Mouse (Mus musculus) MEL (cell line): ENCODE measurements around the gene H2-T22. TPM values are rescaled to one million over a fixed set of nuclear protein-coding genes. Genes with fewer than 3 reads are reported as not detected.
A peak's percentile ranks its signal among the peaks of the same experiment; 100 is the strongest.
"Not testable (repeated sequence)": the region's sequence is repeated elsewhere in the genome, so short reads cannot be mapped to it uniquely, and the experiment has no call there.

Experiments used
- DNase-seq: peaks from one replicate; pipeline ENCODE4 v3.0.0; 2011; ENCODE audit warnings: low read depth, low spot score
- H3K27ac ChIP-seq: 2 replicates; pipeline ENCODE4 v1.5.1; 2012; ENCODE audit warnings: low read depth, mild to moderate bottlenecking, control low read depth, low read length, moderate library complexity; ENCODE audit not compliant: control insufficient read depth
- H3K27me3 ChIP-seq, 2 experiments: fragments of 150-350 bp in 1 of 2; sonication (generic) in 1 of 2; 2 replicates each; pipeline ENCODE4 v1.6.1; 2012; ENCODE audit warnings: low read length in 2 of 2, mild to moderate bottlenecking in 2 of 2, improper control_type of control experiment in 1 of 2, moderate library complexity in 1 of 2; ENCODE audit not compliant: insufficient read depth in 2 of 2, control insufficient read depth in 1 of 2
- H3K36me3 ChIP-seq, 2 experiments: 2 replicates each; pipeline ENCODE4 v1.6.1; 2012 to 2014; ENCODE audit warnings: low read length in 2 of 2, improper control_type of control experiment in 1 of 2, inconsistent platforms in 1 of 2, mild to moderate bottlenecking in 1 of 2; ENCODE audit not compliant: insufficient read depth in 2 of 2, control insufficient read depth in 1 of 2
- H3K4me1 ChIP-seq, 2 experiments: fragments of 150-350 bp in 1 of 2; sonication (generic) in 1 of 2; 2 replicates each; pipeline ENCODE4 v1.6.1; 2012; ENCODE audit warnings: low read length in 2 of 2, improper control_type of control experiment in 1 of 2, mild to moderate bottlenecking in 1 of 2; ENCODE audit not compliant: insufficient read depth in 2 of 2, control insufficient read depth in 1 of 2
- H3K4me3 ChIP-seq, 2 experiments: fragments of 150-350 bp in 1 of 2; sonication (generic) in 1 of 2; 2 replicates each; pipeline ENCODE4 v1.5.1; 2012; ENCODE audit warnings: low read depth in 2 of 2, low read length in 2 of 2, mild to moderate bottlenecking in 2 of 2, moderate library complexity in 2 of 2, control low read depth in 1 of 2, improper control_type of control experiment in 1 of 2; ENCODE audit not compliant: control insufficient read depth in 1 of 2, insufficient read depth in 1 of 2
- H3K79me2 ChIP-seq: 2 replicates; pipeline ENCODE4 v1.6.1; 2012; ENCODE audit warnings: mild to moderate bottlenecking, low read length, moderate library complexity; ENCODE audit not compliant: control insufficient read depth, poor library complexity, insufficient read depth
- H3K9ac ChIP-seq: 2 replicates; pipeline ENCODE4 v1.6.1; 2012; ENCODE audit warnings: low read depth, mild to moderate bottlenecking, control low read depth, low read length, moderate library complexity; ENCODE audit not compliant: control insufficient read depth, poor library complexity, severe bottlenecking
- H3K9me3 ChIP-seq: fragments of 150-350 bp; sonication (generic); replicated peaks from 2 replicates; pipeline ENCODE4 v1.6.1; 2012; ENCODE audit warnings: mild to moderate bottlenecking, low read length, improper control_type of control experiment, moderate library complexity; ENCODE audit not compliant: insufficient read depth
- CHD2 ChIP-seq: IDR thresholded peaks from 2 replicates; pipeline ENCODE4 v1.6.1; 2011; ENCODE audit warnings: low read length, improper control_type of control experiment
- E2F4 ChIP-seq: IDR thresholded peaks from 2 replicates; pipeline ENCODE4 v1.6.1; 2011; ENCODE audit warnings: low read depth, low read length, improper control_type of control experiment, borderline replicate concordance
- ETS1 ChIP-seq: IDR thresholded peaks from 2 replicates; pipeline ENCODE4 v1.6.1; 2012; ENCODE audit warnings: low read depth, mild to moderate bottlenecking, inconsistent platforms, low read length, improper control_type of control experiment, moderate library complexity
- KAT2A ChIP-seq: conservative IDR thresholded peaks from 2 replicates; pipeline ENCODE4 v1.6.1; 2012; ENCODE audit warnings: low read depth, low read length, improper control_type of control experiment, inconsistent platforms
- MAZ ChIP-seq: IDR thresholded peaks from 2 replicates; pipeline ENCODE4 v1.6.1; 2012; ENCODE audit warnings: low read depth, mild to moderate bottlenecking, inconsistent platforms, low read length, improper control_type of control experiment
- MEF2A ChIP-seq: IDR thresholded peaks from 2 replicates; pipeline ENCODE4 v1.6.1; 2014; ENCODE audit warnings: low read depth, mild to moderate bottlenecking, inconsistent platforms, low read length, improper control_type of control experiment; ENCODE audit not compliant: poor library complexity, insufficient replicate concordance, severe bottlenecking; ENCODE audit errors: extremely low read depth
- MXI1 ChIP-seq: IDR thresholded peaks from 2 replicates; pipeline ENCODE4 v1.6.1; 2011; ENCODE audit warnings: mild to moderate bottlenecking, low read depth, low read length, improper control_type of control experiment
- MYB ChIP-seq: IDR thresholded peaks from 2 replicates; pipeline ENCODE4 v1.6.1; 2011; ENCODE audit warnings: mild to moderate bottlenecking, low read depth, low read length, improper control_type of control experiment
- NELFE ChIP-seq: IDR thresholded peaks from 2 replicates; pipeline ENCODE4 v1.6.1; 2011; ENCODE audit warnings: low read depth, low read length, improper control_type of control experiment
- POLR2A ChIP-seq, 2 experiments: IDR thresholded peaks; 2 replicates each; pipeline ENCODE4 v1.6.1; 2011 to 2012; ENCODE audit warnings: low read length in 2 of 2, mild to moderate bottlenecking in 2 of 2, control low read depth in 1 of 2, improper control_type of control experiment in 1 of 2, low read depth in 1 of 2, moderate library complexity in 1 of 2; ENCODE audit not compliant: control insufficient read depth in 1 of 2, insufficient read depth in 1 of 2, poor library complexity in 1 of 2
- POLR2AphosphoS2 ChIP-seq: IDR thresholded peaks from 2 replicates; pipeline ENCODE4 v1.6.1; 2011; ENCODE audit warnings: low read length, improper control_type of control experiment
- RAD21 ChIP-seq: IDR thresholded peaks from 2 replicates; pipeline ENCODE4 v1.6.1; 2011; ENCODE audit warnings: mild to moderate bottlenecking, low read depth, low read length, improper control_type of control experiment
- RCOR1 ChIP-seq: IDR thresholded peaks from 2 replicates; pipeline ENCODE4 v1.6.1; 2012; ENCODE audit warnings: low read depth, mild to moderate bottlenecking, inconsistent platforms, low read length, improper control_type of control experiment
- SIN3A ChIP-seq: IDR thresholded peaks from 2 replicates; pipeline ENCODE4 v1.6.1; 2012; ENCODE audit warnings: low read length, improper control_type of control experiment, inconsistent platforms
- SMC3 ChIP-seq: IDR thresholded peaks from 2 replicates; pipeline ENCODE4 v1.6.1; 2011; ENCODE audit warnings: low read depth, low read length, improper control_type of control experiment
- TAL1 ChIP-seq: IDR thresholded peaks from 2 replicates; pipeline ENCODE4 v1.6.1; 2012; ENCODE audit warnings: mild to moderate bottlenecking, inconsistent platforms, low read length, moderate library complexity, mixed read lengths
- TBP ChIP-seq: IDR thresholded peaks from 2 replicates; pipeline ENCODE4 v1.8.0; 2011; ENCODE audit warnings: low read depth, low read length, improper control_type of control experiment
- USF1 ChIP-seq: IDR thresholded peaks from 2 replicates; pipeline ENCODE4 v1.6.1; 2014; ENCODE audit warnings: low read depth, mild to moderate bottlenecking, inconsistent platforms, low read length, improper control_type of control experiment, moderate library complexity
- ZC3H11A ChIP-seq: IDR thresholded peaks from 2 replicates; pipeline ENCODE4 v1.6.1; 2012; ENCODE audit warnings: low read depth, mild to moderate bottlenecking, inconsistent platforms, low read length, improper control_type of control experiment
- ZMIZ1 ChIP-seq: IDR thresholded peaks from 2 replicates; pipeline ENCODE4 v1.6.1; 2012; ENCODE audit warnings: low read depth, mild to moderate bottlenecking, inconsistent platforms, low read length, improper control_type of control experiment, moderate library complexity
- polyA plus RNA-seq, 2 experiments: library from polyadenylated mRNA; stranded (reverse) in 1 of 2; unstranded in 1 of 2; fragments of >175 nt in 1 of 2; fragments of >200 nt in 1 of 2; gene quantifications; 2 replicates each; pipeline versions ENCODE4 v1.2.1 to v1.2.4; 2012; ENCODE audit warnings: low replicate concordance in 2 of 2, low read depth in 1 of 2; ENCODE audit not compliant: insufficient read length in 2 of 2, insufficient read depth in 1 of 2, missing spikeins in 1 of 2
- total RNA-seq: library from RNA; depleted of rRNA; stranded (reverse); fragments of 300-350 nt; gene quantifications from 2 replicates; pipeline ENCODE4 v1.2.3, GENCODE M21; 2012

The H2-T22 gene
- total and polyA plus RNA-seq, 3 experiments, result 22.5 to 45.5 TPM; not detected in 1

DNA sequence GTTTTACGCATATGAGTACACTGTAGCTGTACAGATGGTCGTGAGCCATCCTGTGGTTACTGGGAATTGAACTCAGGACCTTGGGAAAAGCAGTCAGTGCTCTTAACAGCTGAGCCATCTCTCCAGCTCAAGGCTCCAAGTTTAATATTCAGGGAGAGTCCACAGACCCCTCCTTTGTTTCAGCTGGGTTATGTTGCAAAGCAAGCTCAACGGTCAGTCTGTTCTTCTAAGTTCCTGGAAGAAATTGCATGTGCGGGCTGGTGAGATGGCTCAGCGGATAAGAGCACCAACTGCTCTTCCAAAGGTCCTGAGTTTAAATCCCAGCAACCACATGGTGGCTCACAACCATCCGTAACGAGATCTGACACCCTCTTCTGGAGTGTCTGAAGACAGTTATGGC, 38.1 kb downstream of the H2-T22 start:
- Histone ChIP-seq H3K79me2 (peaks cover 54% of the 10 kb centered on the region), H3K4me1 (peaks cover 23 to 41% of the 10 kb centered on the region in 2 experiments), H3K36me3 (peaks cover 12 to 40% of the 10 kb centered on the region in 2 experiments)
- not testable (repeated sequence) for H3K4me3 ChIP-seq, H3K27me3 ChIP-seq, H3K9me3 ChIP-seq, H3K9ac ChIP-seq, H3K27ac ChIP-seq
- DNase-seq, result peak; percentile 11
- TF ChIP-seq POLR2A (IDR thresholded peaks at IDR 0.05; ENCODE audit: control insufficient read depth in 1 of 2, insufficient read depth in 1 of 2, low read depth in 1 of 2, low read length in 2 of 2, poor library complexity in 1 of 2), result peak in 1 of 2 experiments; percentile 17; a peak in 1 of 4 replicates

DNA sequence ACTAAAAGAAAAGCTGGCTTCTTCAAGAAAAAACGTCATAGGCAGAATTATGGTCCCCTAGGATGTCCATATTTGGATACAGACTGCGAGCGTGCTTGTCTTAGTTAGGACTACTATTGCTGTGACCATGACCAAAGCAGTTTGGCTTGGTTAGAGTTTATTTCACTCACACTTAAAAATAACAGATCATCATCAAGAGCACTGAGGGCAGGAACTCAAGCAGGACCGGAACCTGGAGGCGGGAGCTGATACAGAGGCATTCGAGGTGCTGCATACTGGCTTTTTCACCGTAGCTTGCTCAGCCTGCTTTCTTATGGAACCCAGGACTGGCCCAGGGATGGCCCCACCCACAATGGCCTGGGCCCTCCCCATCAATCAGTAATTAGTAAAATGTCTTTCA, 39.2 kb downstream of the H2-T22 start:
- H3K27ac ChIP-seq, result peak overlapping the region; percentile 33
- H3K36me3 ChIP-seq, result peaks cover 12 to 50% of the 10 kb centered on the region in 2 experiments
- no peak for TF ChIP-seq MYB
- TF ChIP-seq SIN3A, result no peak
- TF ChIP-seq RCOR1, result no peak
- TF ChIP-seq MAZ, result no peak
- TF ChIP-seq NELFE, result no peak
- no peak for TF ChIP-seq POLR2AphosphoS2
- no peak for TF ChIP-seq TAL1
- no peak for TF ChIP-seq KAT2A
- TF ChIP-seq ZMIZ1, result no peak
- TF ChIP-seq ETS1, result no peak
- no peak for TF ChIP-seq MXI1
- no peak for TF ChIP-seq TBP
- TF ChIP-seq CHD2, result no peak
- TF ChIP-seq MEF2A, result no peak
- no peak for TF ChIP-seq SMC3
- no peak for TF ChIP-seq USF1
- no peak for TF ChIP-seq RAD21
- no peak for TF ChIP-seq E2F4
- TF ChIP-seq ZC3H11A, result no peak
- TF ChIP-seq, all 39 proteins: peak for 0
- Histone ChIP-seq H3K27me3 (no peaks in the 10 kb centered on the region), H3K4me3 (no peak overlapping the region), H3K9me3 (no peaks in the 10 kb centered on the region), H3K79me2 (peaks cover 61% of the 10 kb centered on the region), H3K4me1 (peaks cover 30 to 50% of the 10 kb centered on the region in 2 experiments), H3K9ac (no peak overlapping the region)
- no peak for DNase-seq
